Mouse (Mus musculus) midbrain, postnatal 0 days (tissue): ENCODE measurements around the gene S1pr5. TPM values are rescaled to one million over a fixed set of nuclear protein-coding genes. Genes with fewer than 3 reads are reported as not detected.
"Not testable (repeated sequence)": the region's sequence is repeated elsewhere in the genome, so short reads cannot be mapped to it uniquely, and the experiment has no call there.

Experiments used
- ATAC-seq: fragments of 200-750 bp; cut with Nextera tagmentation; 2 replicates; pipeline ENCODE4 v1.8.0; 2017; ENCODE audit warnings: moderate number of reproducible peaks, mild to moderate bottlenecking, moderate TSS enrichment, moderate library complexity; ENCODE audit not compliant: low FRiP score
- DNase-seq: peaks from one replicate; pipeline ENCODE4 v3.0.0-alpha.2; 2015; ENCODE audit warnings: low spot score
- H3K27ac ChIP-seq: fragments of 300-500 bp; sonication (generic); 2 replicates; pipeline ENCODE4 v1.5.1; 2014; ENCODE audit warnings: low read depth, mild to moderate bottlenecking, low read length, mixed read lengths
- H3K27me3 ChIP-seq: fragments of 300-500 bp; sonication (generic); 2 replicates; pipeline ENCODE4 v1.6.1; 2014; ENCODE audit warnings: low read length, control low read depth, mixed read lengths; ENCODE audit not compliant: insufficient read depth
- H3K36me3 ChIP-seq: fragments of 300-500 bp; sonication (generic); 2 replicates; pipeline ENCODE4 v1.6.1; 2014; ENCODE audit warnings: low read length, control low read depth, mixed read lengths; ENCODE audit not compliant: insufficient read depth
- H3K4me1 ChIP-seq: fragments of 300-500 bp; sonication (generic); 2 replicates; pipeline ENCODE4 v1.6.1; 2014; ENCODE audit warnings: mild to moderate bottlenecking, control low read depth, antibody characterized with exemption, low read length, mixed read lengths; ENCODE audit not compliant: insufficient read depth
- H3K4me2 ChIP-seq: fragments of 300-500 bp; sonication (generic); 2 replicates; pipeline ENCODE4 v1.6.1; 2014; ENCODE audit warnings: low read depth, mild to moderate bottlenecking, low read length, mixed read lengths; ENCODE audit not compliant: poor library complexity, severe bottlenecking
- H3K4me3 ChIP-seq: fragments of 300-500 bp; sonication (generic); 2 replicates; pipeline ENCODE4 v1.5.1; 2014; ENCODE audit warnings: low read depth, mild to moderate bottlenecking, low read length, moderate library complexity
- H3K9ac ChIP-seq: fragments of 300-500 bp; sonication (generic); replicated peaks from 2 replicates; pipeline ENCODE4 v1.6.1; 2014; ENCODE audit warnings: mild to moderate bottlenecking, low read length, moderate library complexity, mixed read lengths; ENCODE audit not compliant: poor library complexity, severe bottlenecking
- H3K9me3 ChIP-seq: fragments of 300-500 bp; sonication (generic); 2 replicates; pipeline ENCODE4 v1.6.1; 2016; ENCODE audit warnings: low read length, control low read depth
- CTCF ChIP-seq: IDR thresholded peaks from 2 replicates; pipeline ENCODE4 v1.5.1; 2016; ENCODE audit warnings: antibody characterized with exemption, mild to moderate bottlenecking
- WGBS: fragments of 180-500 bp; shearing (Covaris S2); extraction: QIAGEN DNeasy Blood & Tissue Kit; methylation state at CpG from one replicate; pipeline ENCODE4 v1.1.7; 2014; 5-methylcytosine and 5-hydroxymethylcytosine counted together
- polyA plus RNA-seq: library from polyadenylated mRNA; unstranded; fragments of >200 nt; fragmentation: Nextera tagmentation; extraction: Ambion mirVana; gene quantifications from 2 replicates; pipeline ENCODE4 v1.2.1, GENCODE M21; 2015
- total RNA-seq: library from RNA; depleted of rRNA; stranded (reverse); fragments of >200 nt; gene quantifications from 2 replicates; pipeline ENCODE4 v1.2.3, GENCODE M21; 2014

Gene S1pr5
- total and polyA plus RNA-seq, 2 experiments from 2014 or later, result 2.7 to 4.2 TPM

DNA sequence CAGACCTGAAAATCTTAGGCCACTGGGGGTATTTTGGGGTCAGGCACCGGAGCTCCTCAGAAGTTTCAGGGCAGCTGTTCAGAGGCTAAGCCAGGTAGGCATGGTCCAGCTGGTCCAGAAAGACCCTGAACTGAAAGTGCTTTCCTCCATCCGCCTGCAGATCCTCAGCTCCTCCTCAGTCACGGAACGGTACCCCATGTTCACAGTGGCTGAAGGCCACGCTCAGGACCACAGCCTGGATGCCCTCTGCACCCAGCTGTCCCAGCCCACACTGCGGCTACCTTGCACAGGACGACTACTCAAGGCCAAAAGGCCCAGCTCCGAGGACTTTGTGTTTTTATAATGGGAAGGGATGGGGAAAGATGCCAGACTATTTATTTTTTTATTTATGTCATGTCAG, 24.9 kb upstream of the S1pr5 start:
- Histone ChIP-seq H3K9me3 (no peaks in the 10 kb centered on the region), H3K4me2 (no peak overlapping the region), H3K4me1 (no peaks in the 10 kb centered on the region), H3K9ac (no peak overlapping the region), H3K4me3 (no peak overlapping the region), H3K36me3 (peaks cover 88% of the 10 kb centered on the region), H3K27ac (no peak overlapping the region), H3K27me3 (no peaks in the 10 kb centered on the region)
- ATAC-seq, result no peak
- 89% methylated on average over 8 of the region's 8 CpGs for WGBS
- DNase-seq, result no peak
- TF ChIP-seq CTCF, result no peak

DNA sequence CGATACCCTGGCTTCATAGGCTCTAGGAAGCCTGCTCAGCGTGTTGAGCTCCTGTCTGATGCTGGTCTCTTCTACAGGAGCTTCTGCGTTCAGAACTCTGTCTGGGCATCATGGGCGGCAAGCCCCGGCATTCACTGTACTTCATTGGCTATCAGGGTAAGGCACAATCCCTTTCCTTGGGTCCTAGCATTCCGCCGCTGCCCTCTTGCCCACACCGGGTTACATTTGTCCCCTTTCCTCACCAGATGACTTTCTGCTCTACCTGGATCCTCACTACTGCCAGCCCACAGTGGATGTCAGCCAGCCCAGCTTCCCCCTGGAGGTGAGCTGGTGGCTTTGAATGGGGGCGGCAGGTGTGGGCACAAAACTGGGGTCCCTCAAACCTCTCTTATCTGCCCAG, 24.1 kb upstream of the S1pr5 start:
- no peak for ATAC-seq
- Histone ChIP-seq H3K9me3 (no peaks in the 10 kb centered on the region), H3K27ac (no peak overlapping the region), H3K4me1 (no peaks in the 10 kb centered on the region), H3K9ac (no peak overlapping the region), H3K4me3 (no peak overlapping the region), H3K27me3 (no peaks in the 10 kb centered on the region), H3K36me3 (peaks cover 84% of the 10 kb centered on the region), H3K4me2 (no peak overlapping the region)
- 95% methylated on average over 9 of the region's 9 CpGs for WGBS
- DNase-seq, result no peak
- TF ChIP-seq CTCF, result no peak

DNA sequence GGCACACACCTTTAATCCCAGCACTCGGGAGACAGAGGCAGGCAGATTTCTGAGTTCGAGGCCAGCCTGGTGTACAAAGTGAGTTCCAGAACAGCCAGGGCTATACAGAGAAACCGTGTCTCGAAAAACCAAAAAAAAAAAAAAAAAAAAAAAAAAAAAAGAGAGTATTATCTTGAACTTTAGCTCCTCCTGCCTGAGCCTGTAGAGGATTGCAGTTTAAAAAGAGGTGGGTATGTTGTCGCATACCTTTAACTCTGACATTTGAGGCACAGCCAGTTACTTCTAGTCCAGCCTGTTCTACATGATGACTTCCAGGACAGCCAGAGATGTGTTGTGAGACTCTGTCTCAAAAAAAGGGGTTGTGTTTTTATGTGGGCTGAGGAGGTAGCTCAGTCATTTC, 21.3 kb upstream of the S1pr5 start:
- not testable (repeated sequence) for H3K27me3 ChIP-seq, H3K27ac ChIP-seq, H3K4me3 ChIP-seq, H3K4me1 ChIP-seq, DNase-seq, ATAC-seq, H3K9ac ChIP-seq, H3K4me2 ChIP-seq, H3K9me3 ChIP-seq
- H3K36me3 ChIP-seq, result peaks cover 60% of the 10 kb centered on the region
- WGBS, result 90% methylated on average over 5 of the region's 5 CpGs

DNA sequence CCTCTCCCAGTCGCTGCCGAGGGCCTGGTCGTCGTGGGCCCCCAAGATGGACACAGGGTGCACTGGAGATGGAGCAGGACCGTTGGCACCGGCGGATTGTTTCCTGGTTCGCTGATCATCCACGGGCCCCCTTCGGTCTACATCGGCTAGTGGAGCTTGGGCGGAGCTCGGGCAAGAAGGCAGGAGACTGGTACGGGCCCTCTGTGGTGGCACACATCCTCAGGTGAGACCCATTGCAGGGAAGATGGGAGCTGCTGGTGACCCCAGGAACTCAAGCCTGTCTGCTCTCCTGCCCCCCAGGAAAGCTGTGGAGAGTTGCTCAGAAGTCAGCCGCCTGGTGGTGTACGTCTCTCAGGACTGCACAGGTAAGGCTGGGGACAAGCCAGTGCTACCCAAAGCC, 20.1 kb upstream of the S1pr5 start:
- H3K36me3 ChIP-seq, result peaks cover 47% of the 10 kb centered on the region
- no peak for TF ChIP-seq CTCF

DNA sequence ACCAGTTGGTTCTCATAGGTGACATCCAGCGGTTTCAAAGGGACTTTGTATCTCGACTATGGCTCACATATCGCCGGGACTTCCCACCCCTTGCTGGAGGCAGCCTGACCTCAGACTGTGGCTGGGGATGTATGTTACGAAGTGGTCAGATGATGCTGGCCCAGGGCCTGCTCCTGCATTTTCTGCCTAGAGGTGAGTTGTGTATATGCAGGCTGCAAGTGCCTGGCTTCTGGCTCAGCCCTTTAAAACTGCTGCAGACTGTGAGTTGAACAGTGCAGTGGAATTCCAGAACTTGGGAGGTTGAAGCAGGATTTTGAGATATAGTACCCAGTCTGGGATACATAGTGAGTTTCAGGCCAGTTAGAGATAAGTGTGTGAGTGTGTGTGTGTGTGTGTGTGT, 18.6 kb upstream of the S1pr5 start:
- Histone ChIP-seq H3K4me3 (no peak overlapping the region), H3K36me3 (peaks cover 33% of the 10 kb centered on the region), H3K4me1 (peaks cover 5% of the 10 kb centered on the region; the same call in 1 of the 2 replicates), H3K4me2 (no peak overlapping the region), H3K9ac (no peak overlapping the region), H3K27me3 (no peaks in the 10 kb centered on the region), H3K27ac (no peak overlapping the region), H3K9me3 (no peaks in the 10 kb centered on the region)
- TF ChIP-seq CTCF, result 0 out of 2 replicates have a peak, but pooled peaks have one; percentile 4
- DNase-seq (no peak), ATAC-seq (no peak)
- 93% methylated on average over 5 of the region's 5 CpGs for WGBS

More for the DNA sequence above, 20.1 kb upstream of the S1pr5 start:
- ATAC-seq (no peak), DNase-seq (no peak)
- H3K27ac ChIP-seq, result no peak overlapping the region
- peaks cover 5% of the 10 kb centered on the region; the same call in 1 of the 2 replicates for H3K4me1 ChIP-seq
- no peaks in the 10 kb centered on the region for H3K27me3 ChIP-seq
- H3K4me3 ChIP-seq, result no peak overlapping the region
- H3K9me3 ChIP-seq, result no peaks in the 10 kb centered on the region
- H3K4me2 ChIP-seq, result no peak overlapping the region
- 95% methylated on average over 16 of the region's 16 CpGs for WGBS
- H3K9ac ChIP-seq, result no peak overlapping the region

DNA sequence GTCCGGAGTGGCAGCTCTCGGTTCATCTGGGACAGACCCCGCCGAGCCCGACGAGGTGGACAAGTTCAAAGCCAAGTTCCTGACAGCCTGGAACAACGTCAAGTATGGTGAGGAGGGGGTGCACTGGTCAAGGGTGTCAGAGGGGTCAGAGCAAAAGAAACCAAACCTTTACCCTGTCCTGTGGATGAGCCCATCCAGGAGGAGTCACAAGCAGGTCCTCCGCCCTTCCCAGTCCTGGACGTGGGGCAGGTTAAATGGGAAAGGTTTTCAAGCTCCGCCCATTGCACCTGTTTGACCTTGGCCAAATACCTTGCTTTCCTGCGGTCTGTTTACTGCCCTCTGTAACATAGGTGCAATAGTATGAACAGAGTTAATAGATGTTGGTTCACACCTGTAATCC, 17.4 kb upstream of the S1pr5 start:
- WGBS, result 7% methylated on average over 11 of the region's 11 CpGs
- H3K4me3 ChIP-seq, result peak overlapping the region; percentile 55
- H3K27ac ChIP-seq, result 0 out of 2 replicates have a peak overlapping the region, but pooled peaks have one; percentile 4
- TF ChIP-seq CTCF, result no peak
- ATAC-seq, result peak; percentile 17
- no peaks in the 10 kb centered on the region for H3K27me3 ChIP-seq
- H3K4me2 ChIP-seq, result peak overlapping the region; percentile 78
- no peaks in the 10 kb centered on the region for H3K9me3 ChIP-seq
- H3K4me1 ChIP-seq, result peaks cover 5% of the 10 kb centered on the region; the same call in 1 of the 2 replicates
- peak overlapping the region; percentile 58 for H3K9ac ChIP-seq
- peaks cover 21% of the 10 kb centered on the region for H3K36me3 ChIP-seq
- DNase-seq, result no peak
